In genomic region chr10:39417611-39418010, GRCm38 (mm10) we compare ENCODE assay signal across 11 mouse cellular contexts. TPM values are rescaled to one million over a fixed set of nuclear protein-coding genes. Genes with fewer than 3 reads are reported as not detected.
DNase-seq lines count a peak whose midpoint lies in the region; ATAC-seq and TF ChIP-seq lines count a peak whose summit lies in the region.
"Had no signal": no experiment of that assay in that cellular context is flagged by ENCODE, and none has a peak within 500 bp of the region (broad histone marks: within the 10 kb centered on the region; RNA-seq: fewer than 3 reads in every experiment).

No protein-coding gene starts in this region.

- no peaks in the 10 kb centered on the region for H3K27me3 ChIP-seq in heart, embryonic 11.5 days (ENCODE audit: control insufficient read depth, insufficient read depth, low read length)
- no peaks in the 10 kb centered on the region for H3K27me3 ChIP-seq in liver, postnatal 0 days (ENCODE audit: insufficient read depth, low read length)
- H3K27me3 ChIP-seq in embryonic facial prominence, embryonic 11.5 days (ENCODE audit: control insufficient read depth, insufficient read depth, low read length): no peaks in the 10 kb centered on the region
- no peaks in the 10 kb centered on the region for H3K27me3 ChIP-seq in limb, embryonic 15.5 days

- DNase-seq in heart, adult 8-10 months (ENCODE audit: low spot score): no peak
- no peak for DNase-seq in liver, postnatal 0 days
- no peak for DNase-seq in liver
- DNase-seq in embryonic facial prominence, embryonic 11.5 days (ENCODE audit: low spot score): peak; percentile 18
- DNase-seq in urinary bladder, postnatal 4 days (ENCODE audit: low spot score in 2 of 2): no peak
- DNase-seq in layer of hippocampus, postnatal 10 days (ENCODE audit: low spot score in 2 of 2): no peak
- DNase-seq: adrenal gland, adult 2 months; cerebellum, postnatal 36 days; spleen, adult 18-20 months had no signal

- H3K4me3 ChIP-seq in heart, embryonic 11.5 days (ENCODE audit: low read depth, low read length): no peak overlapping the region
- H3K4me3 ChIP-seq in liver, postnatal 0 days (ENCODE audit: low read depth, low read length): no peak overlapping the region
- H3K4me3 ChIP-seq in embryonic facial prominence, embryonic 11.5 days (ENCODE audit: low read depth, low read length): no peak overlapping the region
- H3K4me3 ChIP-seq in limb, embryonic 15.5 days: no peak overlapping the region

- peaks cover 27% of the 10 kb centered on the region for H3K4me1 ChIP-seq in heart, embryonic 11.5 days (ENCODE audit: control insufficient read depth, insufficient read depth, low read length)
- peaks cover 7% of the 10 kb centered on the region for H3K4me1 ChIP-seq in liver, postnatal 0 days (ENCODE audit: insufficient read depth)
- H3K4me1 ChIP-seq in embryonic facial prominence, embryonic 11.5 days (ENCODE audit: control insufficient read depth, insufficient read depth, low read length): peaks cover 3% of the 10 kb centered on the region; the same call in 1 of the 2 replicates
- peaks cover 32% of the 10 kb centered on the region for H3K4me1 ChIP-seq in limb, embryonic 15.5 days

- WGBS in heart, embryonic 11.5 days (ENCODE audit: insufficient replicate concordance): 68% methylated on average over 5 of the region's 5 CpGs
- WGBS in liver, postnatal 0 days (ENCODE audit: insufficient replicate concordance): 43% methylated on average over 5 of the region's 5 CpGs
- 58% methylated on average over 5 of the region's 5 CpGs for WGBS in embryonic facial prominence, embryonic 11.5 days
- WGBS in limb, embryonic 15.5 days: 30% methylated on average over 5 of the region's 5 CpGs

- ATAC-seq in heart, embryonic 11.5 days (replicated peaks; ENCODE audit: insufficient number of reproducible peaks, low FRiP score, low TSS enrichment): no peak
- no peak for ATAC-seq in liver, postnatal 0 days
- no peak for ATAC-seq in embryonic facial prominence, embryonic 11.5 days (replicated peaks; ENCODE audit: insufficient number of reproducible peaks, low FRiP score, low TSS enrichment, low read depth)
- ATAC-seq in limb, embryonic 15.5 days (ENCODE audit: insufficient number of reproducible peaks, low FRiP score, low TSS enrichment, low read depth): no peak; the same call in 1 of the 2 replicates

- H3K9me3 ChIP-seq in heart, embryonic 11.5 days (replicated peaks; ENCODE audit: control insufficient read depth, low read length): no peaks in the 10 kb centered on the region
- H3K9me3 ChIP-seq in liver, postnatal 0 days (ENCODE audit: low read length): no peaks in the 10 kb centered on the region
- H3K9me3 ChIP-seq in embryonic facial prominence, embryonic 11.5 days (replicated peaks; ENCODE audit: control insufficient read depth, low read length): no peaks in the 10 kb centered on the region
- H3K9me3 ChIP-seq in limb, embryonic 15.5 days: no peaks in the 10 kb centered on the region

- no peak overlapping the region for H3K4me2 ChIP-seq in heart, embryonic 11.5 days
- H3K4me2 ChIP-seq in liver, postnatal 0 days (ENCODE audit: low read depth, low read length): no peak overlapping the region
- no peak overlapping the region for H3K4me2 ChIP-seq in embryonic facial prominence, embryonic 11.5 days (ENCODE audit: low read depth, low read length)
- no peak overlapping the region for H3K4me2 ChIP-seq in limb, embryonic 15.5 days

- TF ChIP-seq EP300 in liver, postnatal 0 days (IDR thresholded peaks at IDR 0.05; ENCODE audit: low read depth): peak; percentile 9; the same call in 1 of the 2 replicates

- no peak for TF ChIP-seq CTCF in liver, postnatal 0 days (IDR thresholded peaks at IDR 0.05; ENCODE audit: low read depth)

- peak overlapping the region; percentile 17; the same call in 1 of the 2 replicates for H3K27ac ChIP-seq in heart, embryonic 11.5 days (ENCODE audit: low read depth, low read length)
- no peak overlapping the region; the same call in 1 of the 2 replicates for H3K27ac ChIP-seq in liver, postnatal 0 days (ENCODE audit: low read depth)
- no peak overlapping the region for H3K27ac ChIP-seq in embryonic facial prominence, embryonic 11.5 days (replicated peaks; ENCODE audit: low read depth, low read length)
- peak overlapping the region; percentile 9; the same call in 1 of the 2 replicates for H3K27ac ChIP-seq in limb, embryonic 15.5 days

- H3K36me3 ChIP-seq in heart, embryonic 11.5 days (ENCODE audit: control insufficient read depth, insufficient read depth, low read length): no peaks in the 10 kb centered on the region
- no peaks in the 10 kb centered on the region for H3K36me3 ChIP-seq in liver, postnatal 0 days (replicated peaks; ENCODE audit: insufficient read depth, low read length)
- no peaks in the 10 kb centered on the region for H3K36me3 ChIP-seq in embryonic facial prominence, embryonic 11.5 days (replicated peaks; ENCODE audit: control insufficient read depth, insufficient read depth, low read depth, low read length)
- no peaks in the 10 kb centered on the region for H3K36me3 ChIP-seq in limb, embryonic 15.5 days

- H3K9ac ChIP-seq in heart, embryonic 11.5 days (ENCODE audit: low read depth, low read length): no peak overlapping the region
- no peak overlapping the region for H3K9ac ChIP-seq in liver, postnatal 0 days (replicated peaks)
- no peak overlapping the region for H3K9ac ChIP-seq in embryonic facial prominence, embryonic 11.5 days (replicated peaks; ENCODE audit: low read length)
- H3K9ac ChIP-seq in limb, embryonic 15.5 days: no peak overlapping the region

RNA-seq across cellular contexts. Expression of gene Fyn, which starts 49.0 kb away (rescaled TPM):
- 17.2 and 17.9 TPM in 2 replicates for polyA plus RNA-seq in heart, embryonic 11.5 days (2014; fragmentation: Nextera tagmentation; extraction: Ambion mirVana)
- total RNA-seq in heart, adult 8-10 months (2022): 10 to 100 TPM; 22.4 to 27.6 (median 24.2) TPM
- 6.5 and 6.8 TPM in 2 replicates for polyA plus RNA-seq in liver, postnatal 0 days (2015; fragmentation: Nextera tagmentation; extraction: Ambion mirVana)
- 34.9 and 38.9 TPM in 2 replicates for polyA plus RNA-seq in embryonic facial prominence, embryonic 11.5 days (2014; fragmentation: Nextera tagmentation; extraction: Ambion mirVana)
- polyA plus RNA-seq in limb, embryonic 15.5 days (2015; fragmentation: Nextera tagmentation; extraction: Ambion mirVana): 34.5 and 38.6 TPM in 2 replicates
- 100 to 1,000 TPM; 235 to 244 TPM for total RNA-seq in layer of hippocampus, postnatal 10 days (2021)

Comparison
In these comparisons a context has a peak if more than half of its experiments do, and no peak if none do; other contexts are left out.
1. H3K27ac ChIP-seq: peak in heart, embryonic 11.5 days (single experiment) and limb, embryonic 15.5 days (single experiment); none in liver, postnatal 0 days (single experiment) and embryonic facial prominence, embryonic 11.5 days (single experiment).